Mouse (Mus musculus) MN1 (cell line): ENCODE results near the gene Aspscr1.

ENCODE experiments used
- DNase-seq: peaks from one replicate; pipeline ENCODE4 v3.0.0-alpha.2; 2016; ENCODE audit warnings: low spot score

The Aspscr1 gene

DNA sequence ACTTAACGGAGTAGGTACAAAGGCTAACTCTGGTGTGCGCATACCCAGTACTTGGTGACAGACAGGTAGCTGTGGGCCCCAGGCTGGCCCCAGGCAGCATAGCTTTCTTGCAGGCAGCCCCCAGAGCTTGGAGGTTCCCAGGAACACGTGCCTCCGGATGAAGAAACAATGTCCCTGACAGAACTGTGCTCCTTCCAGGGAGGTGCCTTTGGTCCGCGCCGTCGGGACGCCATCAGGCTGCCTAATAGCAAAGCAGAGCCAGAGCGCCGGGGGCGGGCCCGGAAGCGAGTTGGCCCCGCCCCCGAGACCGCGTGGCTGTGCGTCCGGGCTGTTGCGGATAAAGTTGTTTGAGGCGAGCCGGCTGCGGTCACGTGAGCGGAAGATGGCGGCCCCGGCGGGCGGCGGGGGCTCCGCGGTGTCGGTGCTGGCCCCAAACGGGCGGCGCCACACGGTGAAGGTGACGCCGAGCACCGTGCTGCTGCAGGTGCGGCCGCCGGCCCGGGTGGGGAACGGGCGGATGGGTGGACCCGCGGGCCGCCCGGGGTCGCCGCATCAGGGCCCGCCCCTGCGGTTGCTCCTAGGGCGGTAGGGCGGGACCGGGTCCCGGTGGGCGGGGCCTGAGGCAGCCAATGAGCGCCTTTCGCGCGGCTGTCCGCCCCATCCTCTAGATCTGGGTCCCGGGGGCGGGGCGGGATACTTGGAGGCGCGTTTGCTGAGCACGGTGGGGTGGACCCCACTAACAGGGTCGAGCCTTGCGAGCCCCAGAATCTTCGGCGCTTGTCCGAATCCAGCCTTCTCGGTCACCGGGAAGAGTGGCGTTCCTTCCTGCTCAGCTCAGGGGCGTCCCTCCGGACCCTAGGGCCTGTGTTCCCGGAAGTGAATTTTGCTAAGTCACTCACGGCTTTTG, at the start of gene Aspscr1:
Gene Aspscr1 (plus strand): TSS at position 287 of the 907 bp plus-strand sequence.
- peak; percentile 95 for DNase-seq

DNA sequence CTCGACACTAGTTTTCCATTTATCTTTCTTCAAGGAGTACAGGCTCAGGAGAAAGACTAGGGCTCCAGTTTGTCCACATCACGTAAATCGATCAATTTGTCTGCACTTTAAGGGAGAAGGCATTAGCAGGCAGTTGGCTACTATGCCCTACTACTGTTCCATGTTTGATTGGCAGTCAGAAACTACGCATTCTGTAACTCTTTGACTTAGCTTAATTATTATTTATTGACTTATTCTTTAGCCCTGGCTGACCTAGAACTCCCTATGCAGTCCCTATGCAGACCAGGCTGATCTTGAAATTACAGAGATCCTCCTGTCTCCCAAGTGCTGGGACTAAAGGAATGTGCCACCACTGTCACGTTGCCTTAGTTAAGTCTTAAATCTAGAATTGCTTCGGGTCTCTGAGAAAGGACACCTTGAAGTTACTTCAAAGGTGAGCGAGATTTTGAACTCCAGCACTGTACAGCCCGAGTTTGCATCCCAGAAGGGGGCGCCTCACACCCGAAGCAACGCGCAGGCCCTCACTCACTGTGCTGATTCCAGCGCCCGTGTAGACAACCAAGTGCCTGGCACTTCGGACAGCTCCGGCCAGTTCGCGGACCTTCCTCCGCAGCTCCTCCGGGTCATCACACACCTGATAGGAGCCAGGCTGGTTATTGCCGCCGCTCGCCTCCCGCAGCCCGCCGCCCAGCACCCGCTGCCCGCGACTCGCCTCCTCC, 48.7 kb upstream of the Aspscr1 start:
- DNase-seq: peak; percentile 77

DNA sequence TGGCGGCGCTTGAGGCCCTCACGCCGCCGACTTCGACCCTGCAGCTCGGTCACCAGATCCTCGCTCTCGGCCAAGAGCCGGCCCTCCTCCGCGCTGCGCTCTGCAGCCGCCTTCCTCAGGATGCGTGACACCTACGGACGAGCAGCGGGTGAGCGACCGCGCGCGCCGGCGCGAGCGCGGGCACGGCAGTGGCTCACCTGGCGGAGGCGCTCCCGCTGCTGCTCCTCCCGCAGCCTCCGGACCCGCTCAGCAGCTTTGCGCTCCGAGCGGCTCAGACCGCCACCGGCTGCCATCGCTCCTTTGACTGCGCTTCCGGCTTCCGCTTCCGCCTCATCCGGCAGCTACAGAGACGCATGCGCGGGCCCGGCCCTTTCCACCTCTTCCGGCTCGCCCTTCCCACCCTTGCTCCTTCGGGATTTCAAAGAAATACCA, 48.1 kb upstream of the Aspscr1 start:
- DNase-seq: peak; percentile 89

DNA sequence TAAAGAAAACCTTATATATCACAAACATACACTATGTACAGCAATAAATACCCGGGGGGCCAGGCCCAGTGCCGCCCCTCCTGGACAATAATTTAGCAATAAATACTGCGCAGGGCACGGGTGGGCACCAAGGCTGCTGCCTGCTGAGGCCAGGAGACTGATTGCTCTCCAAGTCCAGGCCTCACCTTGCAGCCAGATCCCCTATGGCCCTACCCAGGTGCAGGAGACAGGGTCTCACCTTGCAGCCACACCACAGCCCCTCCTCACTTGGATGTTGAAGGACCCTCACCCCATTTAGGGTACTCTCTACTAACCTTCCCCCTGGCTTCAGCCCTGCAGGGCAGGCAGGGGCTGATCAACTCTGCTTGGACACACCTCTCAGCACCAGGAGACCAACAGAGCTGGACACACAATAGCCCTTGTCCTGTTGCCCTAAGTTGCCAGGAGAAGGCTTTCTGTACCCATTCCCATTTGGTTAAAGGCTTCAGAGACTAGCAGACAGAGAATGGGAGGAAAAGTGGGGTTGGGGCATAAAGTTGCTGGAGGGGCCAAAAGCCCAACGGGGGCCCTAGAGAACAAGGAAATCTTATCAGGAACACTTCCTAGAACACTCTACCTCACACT, 47.5 kb upstream of the Aspscr1 start, which contains the start of gene Sirt7:
Gene Sirt7 (minus strand): TSS at position 89 of the 624 bp plus-strand sequence.
- no peak for DNase-seq

DNA sequence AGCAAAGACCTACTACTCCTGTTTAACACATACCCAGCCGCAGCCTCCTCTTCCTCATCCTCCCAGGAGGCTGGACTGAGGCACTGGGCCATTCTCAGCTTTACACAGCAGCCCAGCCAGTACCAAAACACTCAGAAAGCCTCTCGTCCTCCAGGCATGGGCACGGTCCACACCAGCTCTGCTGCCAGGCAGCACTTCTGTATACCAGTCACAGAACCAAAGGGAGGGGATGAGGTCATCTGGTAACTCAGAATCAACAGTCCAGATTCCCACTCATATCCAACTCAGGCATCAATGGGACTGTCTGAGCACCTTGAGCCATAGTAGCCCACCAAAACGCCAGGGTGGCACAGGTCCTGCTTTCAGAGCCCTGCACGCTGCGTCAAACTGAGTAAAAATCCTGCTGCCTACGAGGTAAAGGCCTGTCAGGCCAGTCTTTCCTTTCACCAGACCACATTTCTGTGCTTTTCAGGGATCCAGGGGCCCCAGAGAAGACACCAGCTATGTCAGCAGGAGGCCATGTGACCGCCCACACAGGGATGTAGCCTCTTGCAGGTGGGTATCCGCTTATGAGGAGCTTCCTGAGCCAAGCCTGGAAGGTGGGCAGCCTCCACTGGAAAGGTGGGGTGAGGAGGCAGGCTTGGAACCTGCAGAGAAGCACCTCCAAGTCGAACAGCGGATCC, 45.8 kb upstream of the Aspscr1 start:
- DNase-seq: peak; percentile 33

DNA sequence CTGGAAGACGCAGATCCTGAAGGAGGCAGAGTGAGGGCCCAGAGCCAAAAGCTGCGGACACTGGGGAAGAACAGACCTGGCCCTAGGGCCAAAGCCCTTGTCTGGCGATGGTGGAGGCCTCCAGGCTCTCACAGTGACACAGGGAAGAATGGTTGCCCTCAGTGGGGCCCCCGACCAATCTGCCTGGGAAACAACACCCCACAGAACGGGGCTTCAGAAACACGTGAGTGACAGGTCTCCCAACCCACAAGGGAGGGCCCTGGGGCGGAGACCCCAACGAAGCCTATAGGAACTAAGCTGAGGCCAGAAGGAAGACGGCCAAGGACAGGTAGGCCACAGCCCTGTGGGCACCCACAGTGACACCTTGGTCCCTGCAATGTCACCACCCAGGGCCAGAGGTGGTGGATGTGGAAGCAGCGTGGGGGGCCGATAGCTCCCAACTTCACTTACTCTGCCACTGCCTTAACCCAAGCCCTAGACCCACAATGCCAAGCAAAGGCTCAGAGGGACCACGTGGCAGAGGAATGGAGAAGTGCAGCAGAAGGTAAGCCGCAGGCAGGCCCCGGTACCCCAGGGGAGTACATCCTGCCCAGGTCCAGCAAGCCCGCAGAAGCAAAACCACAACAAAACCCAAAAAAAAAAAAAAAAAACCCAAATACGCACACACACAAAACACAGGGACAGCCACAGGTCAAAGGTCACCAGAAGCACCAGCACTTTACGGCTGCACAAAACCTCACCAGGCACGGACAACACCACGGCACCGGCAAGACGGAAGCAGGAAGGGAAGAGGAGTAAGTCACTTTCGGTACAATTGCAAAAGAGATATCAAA, 45.1 kb upstream of the Aspscr1 start:
- DNase-seq: no peak

DNA sequence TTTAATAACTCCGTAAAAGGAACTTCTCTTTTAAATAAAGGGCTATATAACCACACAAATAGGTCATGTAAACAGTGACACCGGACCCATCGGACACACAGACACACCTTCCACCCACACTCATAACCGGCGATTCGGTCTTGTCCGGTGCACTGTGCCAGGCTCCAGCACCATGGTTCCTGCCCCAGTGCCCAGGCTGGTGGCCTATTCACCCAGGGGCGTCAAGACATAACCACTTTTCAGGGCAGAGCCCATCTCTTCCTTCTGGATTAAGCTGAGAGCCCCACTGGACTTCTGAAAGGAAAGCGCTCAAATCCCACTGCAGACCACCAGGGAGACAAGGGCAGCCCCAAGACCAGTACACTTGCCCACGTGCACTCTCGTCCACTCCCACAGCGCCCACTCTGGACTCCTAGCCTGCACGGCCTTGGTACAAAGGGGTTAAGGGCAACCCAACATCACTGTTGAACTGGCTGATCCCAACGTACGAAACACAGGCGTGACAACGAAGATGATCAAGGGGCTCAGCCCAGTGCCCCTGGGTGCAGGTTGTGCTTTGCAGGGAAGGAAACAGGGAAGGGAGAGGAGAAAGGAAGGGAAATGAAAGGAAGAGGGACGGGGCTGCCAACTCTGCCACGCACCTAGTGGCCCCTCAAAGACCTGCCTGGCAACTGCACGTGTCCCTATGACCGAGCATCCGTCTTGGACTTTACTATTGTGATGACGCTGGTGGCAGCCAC, 44.0 kb upstream of the Aspscr1 start:
- DNase-seq: no peak

DNA sequence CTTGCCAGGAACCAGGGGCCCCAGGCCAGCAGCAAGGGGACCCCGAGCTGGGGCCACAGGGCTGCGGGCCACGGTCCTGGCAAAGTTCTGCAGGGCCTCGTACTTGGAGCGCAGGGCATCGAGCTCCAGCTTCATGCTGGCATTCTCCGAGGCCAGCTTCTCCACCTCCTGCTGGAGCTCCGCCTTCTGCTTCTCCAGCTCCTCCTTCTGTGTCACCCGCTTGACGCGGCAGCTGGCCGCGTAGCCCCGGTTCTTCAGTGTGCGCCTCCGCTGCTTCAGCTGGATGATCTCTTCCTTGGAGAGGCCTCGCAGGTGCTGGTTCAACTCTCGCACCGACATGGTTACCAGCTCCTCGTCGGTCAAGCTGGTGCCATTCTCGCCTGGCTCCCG, 43.4 kb upstream of the Aspscr1 start:
- no peak for DNase-seq

DNA sequence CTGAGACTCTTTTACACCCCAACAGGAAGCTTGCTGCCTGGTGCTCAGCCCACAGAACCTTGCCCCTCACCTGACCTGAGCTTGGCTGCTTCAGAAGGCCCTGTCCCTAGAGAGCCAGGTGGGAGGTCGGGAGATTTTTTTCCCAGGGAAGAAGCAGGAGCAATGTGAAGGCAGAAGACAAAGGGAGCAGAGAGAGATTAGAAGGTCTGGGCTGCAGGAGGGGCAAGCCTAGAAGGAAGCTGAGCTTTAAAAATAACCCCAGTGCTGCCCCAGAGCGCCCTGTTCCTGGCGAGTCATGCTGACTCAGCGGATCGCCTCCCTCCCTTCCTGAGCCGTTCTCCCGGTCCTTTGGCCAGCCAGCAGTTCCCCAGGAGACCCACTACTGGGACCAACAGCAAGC, 42.9 kb upstream of the Aspscr1 start:
- DNase-seq: peak; percentile 58

DNA sequence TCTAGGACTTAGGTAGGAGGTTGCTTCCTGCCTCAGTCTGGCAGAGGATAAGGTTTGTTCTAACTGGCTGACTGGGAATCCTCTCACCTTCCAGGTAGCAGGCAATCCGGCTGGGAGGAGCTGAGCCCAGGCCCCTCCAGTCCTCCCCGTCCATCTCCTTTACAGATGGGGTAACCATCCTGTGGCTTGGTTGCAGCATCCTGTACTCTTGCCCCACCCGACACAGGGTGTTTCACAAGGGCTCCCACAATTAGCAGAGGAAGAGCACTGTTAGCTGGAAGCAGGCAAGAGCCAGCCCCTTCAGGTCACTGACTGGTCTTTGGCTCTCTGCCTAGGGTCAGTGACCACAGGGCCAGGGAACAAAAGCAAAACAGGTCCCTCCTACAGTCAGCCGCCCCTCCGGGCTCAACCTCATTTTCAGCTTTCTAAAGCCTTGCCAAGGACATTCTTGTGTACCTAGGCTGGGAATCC, 42.3 kb upstream of the Aspscr1 start:
- DNase-seq: peak; percentile 49

DNA sequence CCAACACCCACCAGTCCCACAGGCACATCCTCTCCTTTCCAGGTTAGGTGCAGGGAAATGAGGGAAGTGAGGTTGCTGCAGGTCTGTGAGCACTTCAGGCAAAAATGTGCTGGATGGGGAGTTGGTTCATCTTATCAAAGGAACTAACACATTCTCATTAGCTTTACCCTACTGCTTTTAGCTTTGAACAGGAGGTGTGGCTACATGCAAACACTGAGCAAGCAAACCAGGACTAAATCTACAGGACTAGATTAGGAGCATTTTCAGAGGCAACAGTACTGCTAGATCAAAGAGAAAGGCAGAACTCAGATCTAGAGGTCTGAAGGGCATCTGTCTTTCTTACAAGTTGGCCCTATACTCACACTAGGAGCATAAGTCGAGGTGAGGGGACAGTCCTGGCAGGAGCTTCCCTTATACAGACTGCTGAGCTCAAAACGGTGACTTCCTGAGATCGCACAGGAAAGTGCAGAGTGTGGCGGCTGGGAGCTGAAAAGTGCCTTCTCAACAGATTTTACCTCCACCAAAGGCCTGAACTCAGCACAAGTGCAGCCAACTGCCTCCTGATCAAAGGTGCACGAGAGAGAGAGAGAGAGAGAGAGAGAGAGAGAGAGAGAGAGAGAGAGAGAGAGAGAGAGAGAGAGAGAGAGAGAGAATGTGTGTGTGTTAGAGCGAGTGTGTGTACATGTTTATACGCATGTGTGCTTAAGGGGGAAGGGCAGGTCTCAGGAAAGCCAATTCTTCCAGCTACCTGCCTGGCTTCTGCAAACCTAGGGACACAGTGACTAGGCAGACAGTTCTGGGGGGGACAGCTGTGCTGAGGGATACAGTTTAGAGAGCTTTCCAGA, 41.7 kb upstream of the Aspscr1 start:
- DNase-seq: peak; percentile 38

DNA sequence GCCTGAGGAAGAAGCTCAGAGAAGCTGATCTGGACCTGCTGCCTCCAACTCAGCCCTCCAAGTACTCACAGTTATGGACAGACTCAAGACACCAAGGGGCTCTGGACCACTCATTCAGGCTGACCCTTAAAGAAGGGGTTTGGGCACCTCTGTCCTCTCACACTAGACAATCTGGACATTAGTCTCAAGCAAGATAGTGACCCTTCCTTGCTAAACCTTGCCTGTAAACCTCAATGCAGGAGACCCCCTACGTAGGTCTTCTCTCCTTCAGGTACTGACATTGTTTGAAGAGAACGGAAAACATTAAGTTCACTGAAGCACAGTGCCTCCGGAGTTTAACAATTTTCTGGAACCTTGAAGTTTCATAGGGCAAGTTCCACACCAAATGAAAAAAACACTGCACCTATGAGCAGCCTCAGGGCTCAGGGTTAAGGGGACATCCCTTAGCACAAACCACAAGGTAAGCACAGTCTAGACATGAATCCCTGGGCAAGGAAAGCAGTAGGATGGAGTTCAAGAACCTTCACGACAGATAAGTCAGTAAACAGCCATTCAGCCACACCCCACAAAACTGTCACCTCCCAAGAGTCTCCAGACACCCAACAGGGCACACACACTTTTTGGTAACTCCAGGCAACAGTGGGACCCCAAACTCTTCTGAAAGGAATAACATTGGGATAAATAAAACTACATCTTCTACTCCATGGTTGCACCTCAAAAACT, 40.9 kb upstream of the Aspscr1 start:
- no peak for DNase-seq

DNA sequence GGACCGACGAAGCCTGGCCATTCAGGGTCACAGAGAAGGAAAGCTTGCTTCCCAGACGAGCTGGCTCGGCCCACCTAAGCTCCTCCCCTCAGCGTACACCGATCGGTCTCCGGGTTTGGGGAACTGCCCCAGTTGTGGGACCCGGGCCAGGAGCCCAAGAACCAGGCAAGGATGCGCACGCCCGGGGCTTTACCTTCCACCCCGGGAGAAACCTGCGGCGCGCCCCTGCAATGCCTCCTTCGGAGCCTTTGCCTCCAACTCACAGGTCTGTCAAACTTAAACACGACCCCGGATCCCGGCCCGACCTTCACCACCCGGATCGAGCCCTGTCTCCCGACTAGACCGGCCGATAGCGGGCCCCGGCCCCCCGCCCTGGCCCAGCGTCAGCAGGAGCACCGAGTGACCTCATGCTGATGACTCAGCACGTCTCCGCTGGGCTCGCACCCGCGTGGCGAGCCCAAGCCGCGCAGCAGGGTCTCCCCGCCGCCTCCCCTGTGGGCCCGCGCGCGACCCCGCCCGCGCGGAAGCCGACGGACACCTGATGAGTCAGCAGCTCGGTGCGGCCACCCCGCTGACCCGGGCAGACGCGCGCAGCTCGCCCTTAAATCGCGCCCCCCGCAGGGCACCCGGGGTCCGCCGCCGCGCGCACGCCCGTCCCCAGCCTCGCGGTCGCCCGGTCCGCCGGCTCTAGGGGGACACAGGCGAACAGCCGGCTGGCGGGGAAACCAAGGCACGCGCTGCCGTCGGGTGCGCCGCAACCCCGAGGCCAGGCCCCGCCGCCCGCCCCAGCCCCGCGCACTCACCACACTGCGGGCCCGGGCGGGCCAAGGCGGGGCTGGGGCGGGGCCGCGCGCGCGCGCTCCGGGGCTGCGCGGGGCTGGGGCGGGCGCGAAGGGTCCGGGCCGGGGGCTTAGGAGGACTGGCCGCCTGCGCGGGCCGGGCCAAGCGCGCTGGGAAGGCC, 39.9 kb upstream of the Aspscr1 start:
- DNase-seq: peak; percentile 83

DNA sequence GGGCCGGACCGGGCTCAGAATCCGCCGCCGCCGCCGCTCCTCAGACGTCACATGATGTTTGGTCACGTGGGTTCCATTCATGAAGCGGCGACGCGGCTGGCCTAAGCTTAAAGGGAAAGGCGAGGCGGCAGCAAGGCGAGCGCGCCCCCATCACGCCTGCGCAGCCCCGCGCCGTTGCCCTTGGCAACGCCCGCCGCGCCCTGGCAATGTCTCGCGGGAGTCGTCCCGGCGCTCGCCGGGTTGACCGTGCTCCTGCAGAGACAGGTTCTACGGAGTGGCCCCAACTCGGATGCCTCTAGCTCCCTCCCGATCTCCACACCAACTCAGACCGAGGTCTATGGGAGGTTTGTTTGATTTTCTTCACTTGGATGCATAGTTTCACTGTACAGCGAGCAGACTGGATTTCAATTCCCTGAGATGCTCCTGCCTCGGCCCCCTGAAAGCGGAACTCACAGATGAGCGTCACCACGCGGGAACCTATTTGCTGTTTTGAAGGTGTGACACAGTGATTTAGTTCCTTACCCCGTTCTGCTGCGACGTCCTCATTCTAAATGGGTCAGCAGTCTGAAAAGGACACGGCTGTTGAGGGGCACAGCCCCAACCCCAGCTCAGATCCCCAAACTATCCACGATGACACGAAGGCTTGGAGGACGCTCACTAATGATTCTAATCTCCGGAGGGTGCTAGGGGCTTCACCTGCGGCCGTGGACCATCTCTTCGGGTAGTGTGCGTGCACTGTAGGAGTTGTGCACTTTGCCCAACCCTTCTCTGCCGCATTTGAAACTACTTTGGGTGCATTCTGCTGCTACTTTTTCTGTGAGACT, 39.0 kb upstream of the Aspscr1 start, which contains the start of gene Mafg:
Gene Mafg (minus strand): TSS at position 81 of the 824 bp plus-strand sequence.
- DNase-seq: peak; percentile 97

DNA sequence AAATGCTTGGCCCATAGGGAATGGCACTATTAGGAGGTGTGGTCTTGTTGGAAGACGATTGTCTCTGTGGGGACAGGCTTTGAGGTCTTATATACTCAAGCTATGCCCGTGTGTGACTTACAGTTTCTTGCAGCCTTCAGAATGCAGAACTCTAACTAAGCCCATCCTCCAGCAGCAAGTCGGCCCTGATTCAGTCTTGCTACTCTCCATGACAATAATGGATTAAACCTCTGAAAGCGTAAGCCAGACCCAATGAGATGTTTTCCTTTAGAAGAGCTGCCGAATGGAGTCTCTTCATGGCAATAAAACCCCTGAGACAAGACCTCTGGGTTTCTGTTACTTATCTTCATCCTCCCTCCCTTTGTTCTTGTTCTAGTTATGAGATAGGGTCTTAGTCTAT, 38.0 kb upstream of the Aspscr1 start:
- no peak for DNase-seq

DNA sequence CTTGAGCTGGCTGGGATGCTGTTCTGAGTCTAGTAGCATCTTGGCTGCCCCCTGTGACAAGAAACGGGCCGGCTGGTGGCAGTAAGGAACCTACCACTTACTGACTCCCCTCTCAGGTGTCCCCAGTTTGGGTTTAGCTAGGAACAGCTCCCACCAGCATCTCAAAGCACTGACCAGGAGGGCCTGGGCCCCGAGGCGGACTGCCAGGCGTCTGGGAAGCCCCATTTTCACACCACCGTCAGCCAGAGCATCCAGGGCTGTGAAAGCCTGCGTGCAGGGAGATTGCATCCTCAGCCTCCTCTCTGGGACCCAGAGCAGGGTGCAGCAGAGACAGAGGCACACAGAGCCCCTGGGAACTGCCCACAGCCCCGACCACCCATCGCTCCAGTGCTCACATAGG, 31.5 kb upstream of the Aspscr1 start:
- no peak for DNase-seq
